Mouse (Mus musculus) kidney, embryonic 15.5 days (tissue): Measurements from ENCODE around the gene Cherp. TPM values are rescaled to one million over a fixed set of nuclear protein-coding genes. Genes with fewer than 3 reads are reported as not detected.

Experiments used
- ATAC-seq: fragments of 200-750 bp; cut with Nextera tagmentation; replicated peaks from 2 replicates; pipeline ENCODE4 v1.8.0; 2017; ENCODE audit warnings: moderate TSS enrichment; ENCODE audit not compliant: low FRiP score
- H3K27ac ChIP-seq: fragments of 300-500 bp; sonication (generic); 2 replicates; pipeline ENCODE4 v1.5.1; 2015; ENCODE audit warnings: mild to moderate bottlenecking, inconsistent platforms
- H3K27me3 ChIP-seq: fragments of 300-500 bp; sonication (generic); 2 replicates; pipeline ENCODE4 v1.6.1; 2015; ENCODE audit warnings: inconsistent platforms
- H3K36me3 ChIP-seq: fragments of 300-500 bp; sonication (generic); 2 replicates; pipeline ENCODE4 v1.6.1; 2015; ENCODE audit warnings: inconsistent platforms
- H3K4me1 ChIP-seq: fragments of 300-500 bp; sonication (generic); 2 replicates; pipeline ENCODE4 v1.6.1; 2015; ENCODE audit warnings: inconsistent platforms
- H3K4me2 ChIP-seq: fragments of 300-500 bp; sonication (generic); 2 replicates; pipeline ENCODE4 v1.6.1; 2015; ENCODE audit warnings: moderate library complexity, mild to moderate bottlenecking, inconsistent platforms
- H3K4me3 ChIP-seq: fragments of 300-500 bp; sonication (generic); replicated peaks from 2 replicates; pipeline ENCODE4 v1.5.1; 2015; ENCODE audit warnings: mild to moderate bottlenecking, inconsistent platforms
- H3K9ac ChIP-seq: fragments of 300-500 bp; sonication (generic); 2 replicates; pipeline ENCODE4 v1.6.1; 2015; ENCODE audit warnings: mild to moderate bottlenecking, inconsistent platforms
- H3K9me3 ChIP-seq: fragments of 300-500 bp; sonication (generic); replicated peaks from 2 replicates; pipeline ENCODE4 v1.6.1; 2016; ENCODE audit warnings: inconsistent platforms
- WGBS: fragments of 180-500 bp; shearing (Covaris S2); methylation state at CpG from one replicate; pipeline ENCODE4 v1.1.7; 2015; ENCODE audit warnings: mixed read lengths; 5-methylcytosine and 5-hydroxymethylcytosine counted together
- polyA plus RNA-seq: library from polyadenylated mRNA; unstranded; fragments of >200 nt; fragmentation: Nextera tagmentation; extraction: Ambion mirVana; gene quantifications from 2 replicates; pipeline ENCODE4 v1.2.1, GENCODE M21; 2015

The Cherp gene
- polyA plus RNA-seq, 1 experiment from 2014 or later, result 77.2 TPM

GRCm38 (mm10) chr8:72496217-72496616 is 21.2 kb upstream of the Cherp start:
- peaks cover 20% of the 10 kb centered on the region for H3K4me1 ChIP-seq
- ATAC-seq, result no peak
- no peak overlapping the region for H3K27ac ChIP-seq
- no peaks in the 10 kb centered on the region for H3K27me3 ChIP-seq
- no peaks in the 10 kb centered on the region for H3K9me3 ChIP-seq
- H3K9ac ChIP-seq, result no peak overlapping the region
- WGBS, result 92% methylated on average over 19 of the region's 19 CpGs
- no peak overlapping the region for H3K4me3 ChIP-seq
- no peak overlapping the region for H3K4me2 ChIP-seq
- peaks cover 41% of the 10 kb centered on the region for H3K36me3 ChIP-seq

- Histone ChIP-seq H3K4me3 (no peak overlapping the region), H3K9ac (no peak overlapping the region), H3K4me1 (peaks cover 27% of the 10 kb centered on the region), H3K27ac (no peak overlapping the region), H3K27me3 (no peaks in the 10 kb centered on the region), H3K4me2 (no peak overlapping the region), H3K36me3 (peaks cover 42% of the 10 kb centered on the region), H3K9me3 (no peaks in the 10 kb centered on the region)
- no peak for ATAC-seq
- WGBS, result 88% methylated on average over 23 of the region's 23 CpGs
These were observed 20.5 kb upstream of the Cherp start for GRCm38 (mm10) chr8:72495411-72496111.

- peaks cover 32% of the 10 kb centered on the region for H3K4me1 ChIP-seq
- ATAC-seq, result no peak
- peak overlapping the region; percentile 66 for H3K4me2 ChIP-seq
- H3K36me3 ChIP-seq, result peaks cover 55% of the 10 kb centered on the region
- 10% methylated on average over 8 of the region's 8 CpGs for WGBS
- peak overlapping the region; percentile 63 for H3K4me3 ChIP-seq
- H3K27ac ChIP-seq, result peak overlapping the region; percentile 83
- H3K27me3 ChIP-seq, result no peaks in the 10 kb centered on the region
- H3K9ac ChIP-seq, result peak overlapping the region; percentile 65
- no peaks in the 10 kb centered on the region for H3K9me3 ChIP-seq
These were observed 18.4 kb upstream of the Cherp start for GRCm38 (mm10) chr8:72493381-72493780.

- H3K27ac ChIP-seq, result peak overlapping the region; percentile 83
- WGBS, result under 1% methylated on average over 56 of the region's 56 CpGs
- peaks cover 32% of the 10 kb centered on the region for H3K4me1 ChIP-seq
- peak overlapping the region; percentile 63 for H3K4me3 ChIP-seq
- peaks cover 62% of the 10 kb centered on the region for H3K36me3 ChIP-seq
- no peaks in the 10 kb centered on the region for H3K27me3 ChIP-seq
- H3K9ac ChIP-seq, result peak overlapping the region; percentile 78
- H3K9me3 ChIP-seq, result no peaks in the 10 kb centered on the region
- peak; percentile 97 for ATAC-seq
- peak overlapping the region; percentile 90 for H3K4me2 ChIP-seq
These were observed 17.6 kb upstream of the Cherp start for GRCm38 (mm10) chr8:72492622-72493081.

DNA sequence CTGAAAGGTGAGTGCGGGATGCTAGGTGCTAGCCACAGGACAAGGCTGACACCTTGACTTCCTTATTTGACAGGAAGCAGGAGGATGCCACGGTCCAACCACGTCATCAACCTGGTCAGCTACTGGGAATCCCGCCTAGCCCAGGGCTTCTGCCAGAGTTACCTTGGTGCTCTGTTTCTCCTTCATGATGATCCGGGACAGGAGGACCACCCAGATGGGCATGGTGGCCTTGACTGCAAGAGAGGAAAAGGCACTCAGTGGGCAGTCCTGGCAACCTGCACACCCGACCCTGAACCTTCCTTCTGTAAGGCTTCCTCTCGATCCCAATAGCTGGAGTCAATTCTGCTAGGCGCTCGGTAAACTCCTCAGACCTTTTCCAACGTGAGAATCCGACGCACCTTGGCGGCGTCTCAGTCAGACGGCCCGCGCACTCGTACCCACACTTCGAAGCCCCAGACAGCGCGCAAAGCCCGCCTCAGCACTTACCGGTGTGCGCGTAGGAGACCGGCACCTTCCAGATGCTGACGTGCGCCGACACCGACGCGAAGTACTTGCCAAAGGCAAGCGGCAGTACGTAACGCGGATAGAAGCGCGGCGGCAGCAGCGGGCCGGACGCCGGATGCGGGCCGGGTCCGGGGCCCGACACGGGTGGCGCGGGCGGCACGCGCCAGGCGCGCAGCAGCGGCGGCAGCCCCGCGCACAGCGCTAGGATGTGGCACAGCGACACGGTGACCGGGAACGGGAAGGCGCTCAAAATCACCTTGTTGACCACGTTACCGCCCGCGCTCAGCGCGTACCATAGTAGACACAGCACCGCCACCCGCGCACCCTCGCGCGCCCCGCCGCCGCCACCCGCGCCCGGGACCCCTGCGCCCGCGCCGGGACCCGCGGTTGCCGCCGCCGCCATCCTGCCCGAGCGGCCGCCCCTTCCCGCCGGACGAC is 16.9 kb upstream of the Cherp start, which contains the start of gene Slc35e1:
Gene Slc35e1, minus strand, starts transcription at position 935 of the 942 bp plus-strand sequence.
- peak; percentile 6; the same call in 1 of the 2 replicates for ATAC-seq
- peak within 1 kb of the TSS; percentile 78 for H3K9ac ChIP-seq
- no peaks in the 10 kb centered on the region for H3K27me3 ChIP-seq
- H3K4me2 ChIP-seq, result peak within 1 kb of the TSS; percentile 90
- WGBS, result under 1% methylated on average over 79 of the region's 98 CpGs
- peaks cover 63% of the 10 kb centered on the region for H3K36me3 ChIP-seq
- peaks cover 32% of the 10 kb centered on the region for H3K4me1 ChIP-seq
- H3K4me3 ChIP-seq, result peak within 1 kb of the TSS; percentile 63
- no peaks in the 10 kb centered on the region for H3K9me3 ChIP-seq
- H3K27ac ChIP-seq, result peak within 1 kb of the TSS; percentile 83

DNA sequence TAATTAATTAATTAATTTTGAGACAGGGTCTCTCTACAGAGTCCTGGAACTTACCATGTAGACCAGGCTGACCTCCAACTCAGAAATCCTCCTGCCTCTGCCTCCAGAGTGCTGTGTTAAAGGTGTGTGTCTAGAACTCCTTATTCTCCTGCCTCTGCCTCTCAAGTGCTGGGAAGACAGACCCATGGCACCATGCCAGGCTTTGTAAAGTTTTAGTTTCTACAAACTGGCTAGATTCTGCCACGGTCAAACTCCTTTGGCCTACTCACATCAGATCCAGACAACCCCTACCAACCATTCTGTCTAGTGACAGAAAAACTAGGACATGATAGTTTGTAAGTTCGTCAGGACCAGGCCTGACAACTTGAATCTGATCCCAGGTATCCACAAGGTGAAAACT is 16.0 kb upstream of the Cherp start:
- Histone ChIP-seq H3K27me3 (no peaks in the 10 kb centered on the region), H3K9ac (0 out of 2 replicates have a peak overlapping the region, but pooled peaks have one; percentile 78)
- 84% methylated on average over 2 of the region's 2 CpGs for WGBS

DNA sequence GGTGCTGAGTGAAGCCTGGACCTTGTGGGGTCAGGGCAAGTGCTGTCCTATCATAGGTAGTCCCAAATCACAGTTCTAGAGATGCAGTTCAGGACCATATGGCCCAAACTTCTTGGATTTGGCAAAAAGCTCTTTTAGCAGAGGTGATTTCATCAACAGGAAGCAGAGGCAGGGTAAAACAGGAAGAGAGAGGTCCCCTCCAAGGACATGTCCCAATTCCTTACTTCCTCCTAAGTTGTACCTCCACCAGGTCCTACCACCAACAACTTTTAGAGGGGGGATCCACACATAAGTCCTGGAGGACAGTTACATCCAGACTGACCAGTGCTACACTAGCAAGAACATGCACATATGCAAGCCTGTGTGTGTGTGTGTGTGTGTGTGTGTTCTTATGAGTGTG is 12.0 kb upstream of the Cherp start:
- H3K9ac ChIP-seq, result no peak overlapping the region
- no peaks in the 10 kb centered on the region for H3K9me3 ChIP-seq
- no peak overlapping the region for H3K4me3 ChIP-seq
- ATAC-seq, result no peak
- no peak overlapping the region for H3K27ac ChIP-seq
- H3K36me3 ChIP-seq, result peaks cover 81% of the 10 kb centered on the region
- peaks cover 17% of the 10 kb centered on the region for H3K4me1 ChIP-seq
- H3K27me3 ChIP-seq, result no peaks in the 10 kb centered on the region
- H3K4me2 ChIP-seq, result no peak overlapping the region

More for the DNA sequence above, 16.0 kb upstream of the Cherp start:
- peaks cover 63% of the 10 kb centered on the region for H3K36me3 ChIP-seq
- peaks cover 32% of the 10 kb centered on the region for H3K4me1 ChIP-seq
- H3K4me3 ChIP-seq, result peak overlapping the region; percentile 63
- no peak for ATAC-seq
- H3K4me2 ChIP-seq, result peak overlapping the region; percentile 90
- H3K27ac ChIP-seq, result no peak overlapping the region
- H3K9me3 ChIP-seq, result no peaks in the 10 kb centered on the region

DNA sequence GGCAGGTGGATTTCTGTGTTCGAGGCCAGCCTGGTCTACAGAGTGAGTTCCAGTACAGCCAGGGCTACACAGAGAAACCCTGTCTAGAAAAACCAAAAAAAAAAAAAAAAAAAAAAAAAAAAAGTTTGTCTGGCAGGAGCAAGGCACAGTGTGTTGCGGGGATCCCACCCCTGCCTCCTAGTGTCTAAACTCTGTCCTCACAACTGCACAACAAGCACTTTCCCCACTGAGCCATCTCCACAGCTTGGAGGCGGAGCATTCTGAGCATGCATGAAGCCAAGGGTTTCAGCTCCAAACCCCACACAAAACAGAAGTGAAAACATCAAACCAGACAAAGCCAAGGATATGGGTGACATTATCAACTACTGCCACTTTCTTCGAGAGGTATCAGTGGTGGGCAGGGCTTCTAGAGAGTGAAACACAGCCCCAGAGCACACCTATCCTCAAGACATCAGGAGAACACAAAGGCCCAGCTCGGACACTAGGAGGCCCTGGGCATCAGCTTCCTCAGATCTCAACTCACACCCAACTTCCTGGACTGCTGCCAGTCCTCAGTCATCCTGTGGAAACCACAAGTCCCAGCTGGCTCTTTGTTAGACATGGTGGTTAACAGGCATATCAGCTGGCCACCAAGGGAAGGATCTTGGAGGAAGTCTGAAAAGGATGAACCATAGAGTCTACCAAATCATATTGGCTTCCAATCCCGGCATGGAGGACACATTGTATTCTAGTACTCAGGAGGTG is 10.6 kb upstream of the Cherp start:
- no peak overlapping the region for H3K27ac ChIP-seq
- peaks cover 93% of the 10 kb centered on the region for H3K36me3 ChIP-seq
- peaks cover 6% of the 10 kb centered on the region for H3K4me1 ChIP-seq
- no peak overlapping the region for H3K4me2 ChIP-seq
- H3K27me3 ChIP-seq, result no peaks in the 10 kb centered on the region
- no peaks in the 10 kb centered on the region for H3K9me3 ChIP-seq
- H3K9ac ChIP-seq, result no peak overlapping the region
- WGBS, result 87% methylated on average over 6 of the region's 6 CpGs
- ATAC-seq, result no peak
- H3K4me3 ChIP-seq, result no peak overlapping the region

DNA sequence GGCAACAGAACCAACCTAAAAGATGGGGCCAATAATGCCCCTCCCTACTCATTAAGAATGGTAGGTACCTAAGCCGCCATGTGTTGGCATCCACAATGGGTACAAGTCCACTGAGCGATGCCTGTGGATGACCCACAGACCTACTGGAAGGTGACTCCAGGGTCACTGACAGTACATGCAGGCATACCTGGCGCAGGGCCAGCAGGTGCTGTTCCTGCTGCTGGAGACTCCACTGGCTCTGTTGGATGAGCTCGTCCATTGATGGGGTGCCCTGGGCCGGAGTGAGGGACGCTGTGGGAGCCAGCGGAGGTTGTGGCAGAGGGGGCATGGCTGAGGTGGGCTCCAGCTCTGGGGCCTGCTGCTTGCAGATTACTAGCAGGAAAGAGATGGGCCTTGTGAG is 4.3 kb downstream of the Cherp start:
- Histone ChIP-seq H3K4me3 (no peak overlapping the region), H3K4me1 (peaks cover 9% of the 10 kb centered on the region), H3K36me3 (peaks cover 79% of the 10 kb centered on the region), H3K27me3 (no peaks in the 10 kb centered on the region), H3K27ac (no peak overlapping the region), H3K4me2 (no peak overlapping the region), H3K9me3 (no peaks in the 10 kb centered on the region), H3K9ac (no peak overlapping the region)
- 95% methylated on average over 7 of the region's 7 CpGs for WGBS
- ATAC-seq, result no peak

DNA sequence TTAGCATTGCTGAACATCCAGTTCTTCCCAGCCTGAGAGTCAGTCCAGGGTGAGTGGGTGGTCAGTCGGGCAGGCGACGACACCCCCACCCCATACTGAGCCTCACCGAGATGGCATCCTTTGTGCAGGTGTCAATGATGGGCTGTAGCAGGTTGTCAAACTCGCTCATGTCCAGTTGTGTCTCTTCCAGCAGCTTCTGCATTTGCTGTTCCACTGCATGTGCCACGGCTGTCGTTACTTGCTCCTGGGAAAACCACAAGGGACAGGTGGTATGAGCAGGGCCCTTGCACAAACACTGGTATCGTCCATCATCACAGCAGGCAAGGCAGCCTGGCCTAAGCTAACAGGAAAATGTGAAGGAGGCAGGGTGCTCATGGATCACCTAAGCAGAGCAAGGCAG is 5.0 kb downstream of the Cherp start:
- H3K36me3 ChIP-seq, result peaks cover 86% of the 10 kb centered on the region
- no peak overlapping the region for H3K4me3 ChIP-seq
- H3K4me2 ChIP-seq, result no peak overlapping the region
- no peak overlapping the region for H3K9ac ChIP-seq
- no peaks in the 10 kb centered on the region for H3K27me3 ChIP-seq
- peaks cover 8% of the 10 kb centered on the region for H3K4me1 ChIP-seq
- 95% methylated on average over 8 of the region's 8 CpGs for WGBS
- no peaks in the 10 kb centered on the region for H3K9me3 ChIP-seq
- no peak overlapping the region for H3K27ac ChIP-seq
- no peak for ATAC-seq

DNA sequence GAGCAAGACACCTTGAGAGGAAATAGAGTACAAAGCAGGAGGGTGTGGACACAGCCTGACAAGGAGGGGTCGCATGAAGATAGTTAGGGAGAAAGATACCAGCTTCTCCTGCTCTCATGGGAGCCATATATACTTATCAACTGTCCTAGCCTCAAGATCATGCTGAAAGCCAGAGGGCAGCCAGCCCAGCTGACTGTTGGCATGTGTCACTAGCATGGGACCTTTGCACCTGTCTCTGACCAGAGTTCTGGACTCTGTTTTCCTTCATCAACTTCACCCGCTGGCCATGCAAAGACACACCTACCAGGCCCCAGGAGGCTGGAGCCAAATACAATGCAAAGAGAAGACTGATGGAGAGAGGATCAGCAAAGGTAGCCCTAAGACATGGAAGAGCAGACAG is 5.8 kb downstream of the Cherp start:
- Histone ChIP-seq H3K4me2 (no peak overlapping the region), H3K36me3 (peaks cover 93% of the 10 kb centered on the region), H3K4me3 (no peak overlapping the region), H3K9ac (no peak overlapping the region), H3K9me3 (no peaks in the 10 kb centered on the region), H3K27ac (no peak overlapping the region), H3K27me3 (no peaks in the 10 kb centered on the region), H3K4me1 (peaks cover 7% of the 10 kb centered on the region)
- ATAC-seq, result no peak
- 97% methylated on average over 2 of the region's 2 CpGs for WGBS
